Mouse (Mus musculus) c-Kit-positive CD71-positive TER-119-negative erythroid progenitor cells, embryonic 14.5 days (primary cell): ENCODE measurements around the gene Xpnpep2.

Experiments used
- DNase-seq: peaks from one replicate; pipeline ENCODE4 v3.0.0-alpha.2; 2013; ENCODE audit warnings: low read depth

Gene Xpnpep2

GRCm38 (mm10) chrX:48158229-48158919 lies 49.8 kb downstream of the Xpnpep2 start:
- no peak for DNase-seq

- DNase-seq = no peak
Measured at GRCm38 (mm10) chrX:48169892-48170291, 61.4 kb downstream of the Xpnpep2 start.

GRCm38 (mm10) chrX:48170368-48170767 lies 61.8 kb downstream of the Xpnpep2 start:
- no peak for DNase-seq

- no peak for DNase-seq
Measured at GRCm38 (mm10) chrX:48181844-48182243, 73.3 kb downstream of the Xpnpep2 start.

- no peak for DNase-seq
Measured at GRCm38 (mm10) chrX:48184703-48185102, 76.2 kb downstream of the Xpnpep2 start.
